Mouse (Mus musculus): ENCODE results near the gene Nsun3. TPM values are rescaled to one million over a fixed set of nuclear protein-coding genes. Genes with fewer than 3 reads are reported as not detected.

Nsun3 gene
- polyA plus RNA-seq, 1 experiment from 2014 or later = 10.5 TPM

DNA sequence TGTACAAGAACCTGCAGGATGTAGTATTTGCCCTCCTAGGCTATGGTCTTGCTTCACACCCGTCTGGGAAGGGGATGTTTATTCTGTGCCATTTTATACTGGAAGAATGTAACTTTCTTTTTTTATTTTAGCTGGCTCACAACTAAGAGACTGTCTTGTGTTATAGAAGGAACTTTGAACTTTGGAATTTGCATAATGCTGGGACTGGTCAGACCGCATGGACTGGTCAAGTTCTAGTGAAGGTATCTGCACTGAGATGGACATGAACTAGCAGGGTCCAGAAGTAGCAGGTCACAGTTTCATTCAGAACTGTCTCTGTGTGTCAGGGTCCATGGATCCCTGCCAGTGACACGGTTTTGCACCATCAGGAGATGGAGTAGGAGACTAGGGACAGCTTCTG is 13.2 kb upstream of the Nsun3 start:
- Histone ChIP-seq H3K36me3 (peaks cover 16% of the 10 kb centered on the region; the same call in 1 of the 2 replicates), H3K4me1 (no peaks in the 10 kb centered on the region), H3K4me3 (no peak overlapping the region), H3K4me2 (replicated peaks) (no peak overlapping the region), H3K9ac (no peak overlapping the region), H3K9me3 (replicated peaks) (no peaks in the 10 kb centered on the region), H3K27me3 (no peaks in the 10 kb centered on the region), H3K27ac (no peak overlapping the region)
- WGBS = 91% methylated on average over 3 of the region's 3 CpGs
- ATAC-seq (ENCODE audit: low FRiP score) = no peak

DNA sequence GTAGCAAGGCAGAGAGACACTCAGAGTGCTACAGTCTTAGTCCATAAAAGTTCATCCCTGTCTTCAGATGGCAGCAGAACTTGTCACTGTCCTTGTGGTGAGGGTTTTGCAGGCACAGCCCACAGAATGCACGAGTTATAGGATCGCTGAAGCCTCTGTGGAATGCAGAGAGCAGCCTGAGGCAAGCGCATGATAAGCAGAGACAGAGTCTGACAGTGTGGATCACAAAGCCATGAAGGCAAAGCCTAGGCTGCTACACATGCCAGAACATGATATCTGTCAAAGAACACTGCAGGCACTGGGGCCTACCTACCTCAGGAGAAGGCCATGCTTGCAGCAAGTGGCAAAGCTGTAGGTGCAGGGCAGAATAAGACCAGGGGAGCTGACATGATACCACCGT is 12.8 kb upstream of the Nsun3 start:
- no peak for ATAC-seq (ENCODE audit: low FRiP score)

DNA sequence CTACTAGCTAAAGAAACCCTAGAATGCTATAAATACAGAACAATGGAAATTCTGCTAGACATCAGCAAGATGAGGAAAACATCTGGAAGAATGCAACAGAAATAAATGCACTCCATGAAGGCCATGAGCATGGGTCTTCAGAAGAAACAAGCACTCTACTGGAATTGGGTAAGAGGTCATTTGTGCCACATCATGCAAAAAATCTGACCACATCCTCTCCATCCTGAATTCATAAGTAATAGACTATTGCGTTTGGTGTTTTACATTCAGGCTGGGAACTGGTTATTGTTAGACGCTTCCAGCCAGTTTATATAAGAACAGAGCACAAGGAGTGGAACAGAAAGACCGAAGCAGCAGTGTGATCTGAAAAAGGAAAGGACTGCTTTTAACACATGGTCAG is 12.2 kb upstream of the Nsun3 start:
- Histone ChIP-seq H3K4me2 (replicated peaks) (no peak overlapping the region), H3K36me3 (peaks cover 12% of the 10 kb centered on the region; the same call in 1 of the 2 replicates), H3K9me3 (replicated peaks) (no peaks in the 10 kb centered on the region), H3K9ac (no peak overlapping the region), H3K4me3 (no peak overlapping the region), H3K4me1 (no peaks in the 10 kb centered on the region), H3K27me3 (no peaks in the 10 kb centered on the region), H3K27ac (no peak overlapping the region)
- WGBS = 94% methylated on average over 3 of the region's 3 CpGs
- no peak for ATAC-seq (ENCODE audit: low FRiP score)

More for the DNA sequence above, 12.8 kb upstream of the Nsun3 start:
- Histone ChIP-seq H3K9ac (no peak overlapping the region), H3K9me3 (replicated peaks) (no peaks in the 10 kb centered on the region), H3K27me3 (no peaks in the 10 kb centered on the region), H3K4me1 (no peaks in the 10 kb centered on the region), H3K27ac (no peak overlapping the region), H3K4me2 (replicated peaks) (no peak overlapping the region), H3K4me3 (no peak overlapping the region), H3K36me3 (peaks cover 12% of the 10 kb centered on the region; the same call in 1 of the 2 replicates)
- 89% methylated on average over 4 of the region's 4 CpGs for WGBS

DNA sequence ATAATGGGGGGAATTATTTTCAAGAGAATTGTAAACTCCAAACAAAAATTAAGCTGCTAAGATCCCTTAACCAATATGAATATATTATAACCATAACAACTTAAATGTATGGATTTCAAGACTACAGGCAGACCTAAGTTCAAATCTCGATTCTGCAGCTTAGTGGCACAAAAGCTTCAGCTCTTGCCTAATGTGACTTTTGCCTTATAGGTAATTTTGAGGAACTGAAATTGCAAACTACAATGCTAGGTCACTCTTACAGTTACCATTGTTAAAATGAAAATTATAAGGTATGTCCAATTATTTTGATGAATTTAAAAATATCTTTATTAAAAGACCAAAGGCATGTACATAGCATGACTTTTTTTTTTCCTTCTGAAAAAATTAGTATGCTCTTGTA is 10.0 kb upstream of the Nsun3 start:
- ATAC-seq (ENCODE audit: low FRiP score) = no peak
- 0 out of 2 replicates have a peak, but pooled peaks cover 7% of the 10 kb centered on the region for H3K36me3 ChIP-seq
- no peak overlapping the region for H3K9ac ChIP-seq
- H3K4me2 ChIP-seq (replicated peaks) = no peak overlapping the region
- 90% methylated on average over 1 of the region's 1 CpGs for whole genome bisulfite sequencing
- H3K27me3 ChIP-seq = no peaks in the 10 kb centered on the region
- no peak overlapping the region for H3K27ac ChIP-seq
- no peaks in the 10 kb centered on the region for H3K4me1 ChIP-seq
- H3K9me3 ChIP-seq (replicated peaks) = no peaks in the 10 kb centered on the region
- no peak overlapping the region for H3K4me3 ChIP-seq

DNA sequence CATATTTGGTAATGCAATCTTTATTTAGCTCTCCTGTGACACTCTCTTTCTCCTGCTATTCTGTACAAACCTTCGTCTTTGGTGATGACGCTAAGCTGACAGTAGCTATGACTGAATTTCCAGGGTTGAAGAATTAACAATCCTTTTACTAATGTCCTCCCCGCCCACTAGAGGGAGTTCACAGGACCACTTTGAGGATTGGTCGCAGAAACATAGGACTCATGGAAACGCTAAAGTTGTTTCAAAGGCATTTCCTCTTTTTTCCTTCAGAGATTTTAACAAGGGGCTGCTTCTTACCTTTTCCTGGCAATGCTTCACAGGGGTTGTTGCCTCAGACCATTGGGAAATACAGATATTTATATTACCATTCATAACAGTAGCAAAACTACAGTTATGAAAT is 4.4 kb downstream of the Nsun3 start:
- Histone ChIP-seq H3K27me3 (no peaks in the 10 kb centered on the region), H3K9ac (no peak overlapping the region), H3K9me3 (replicated peaks) (no peaks in the 10 kb centered on the region), H3K4me3 (no peak overlapping the region), H3K4me1 (peaks cover 14% of the 10 kb centered on the region), H3K36me3 (0 out of 2 replicates have a peak, but pooled peaks cover 3% of the 10 kb centered on the region), H3K27ac (no peak overlapping the region), H3K4me2 (replicated peaks) (no peak overlapping the region)
- WGBS = 71% methylated on average over 5 of the region's 5 CpGs
- no peak for ATAC-seq (ENCODE audit: low FRiP score)

DNA sequence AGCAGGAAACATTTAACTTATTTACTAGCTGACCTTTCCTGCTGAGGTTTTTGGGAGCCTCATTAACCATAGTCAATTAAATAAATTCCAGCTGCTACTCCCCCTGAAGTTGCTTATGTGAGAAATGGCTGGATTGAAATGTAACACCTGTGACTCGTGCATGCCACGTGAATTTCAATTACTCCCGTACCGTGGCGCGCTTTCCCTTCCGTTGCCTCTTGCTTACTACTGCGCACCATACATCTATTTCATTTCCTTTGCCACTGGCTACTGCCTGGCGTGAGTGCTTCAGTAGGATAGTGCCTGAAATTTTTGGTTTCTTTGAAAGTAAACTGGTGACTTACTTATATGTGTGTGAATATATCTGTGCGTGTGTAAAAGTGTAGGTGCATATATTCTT is 8.3 kb downstream of the Nsun3 start:
- Histone ChIP-seq H3K27ac (no peak overlapping the region), H3K9me3 (replicated peaks) (no peaks in the 10 kb centered on the region), H3K4me3 (no peak overlapping the region), H3K4me2 (replicated peaks) (no peak overlapping the region), H3K9ac (no peak overlapping the region), H3K4me1 (no peaks in the 10 kb centered on the region), H3K36me3 (0 out of 2 replicates have a peak, but pooled peaks cover 3% of the 10 kb centered on the region), H3K27me3 (no peaks in the 10 kb centered on the region)
- 0 out of 2 replicates have a peak, but pooled peaks have one; percentile 14 for ATAC-seq (ENCODE audit: low FRiP score)
- WGBS = 67% methylated on average over 10 of the region's 10 CpGs

DNA sequence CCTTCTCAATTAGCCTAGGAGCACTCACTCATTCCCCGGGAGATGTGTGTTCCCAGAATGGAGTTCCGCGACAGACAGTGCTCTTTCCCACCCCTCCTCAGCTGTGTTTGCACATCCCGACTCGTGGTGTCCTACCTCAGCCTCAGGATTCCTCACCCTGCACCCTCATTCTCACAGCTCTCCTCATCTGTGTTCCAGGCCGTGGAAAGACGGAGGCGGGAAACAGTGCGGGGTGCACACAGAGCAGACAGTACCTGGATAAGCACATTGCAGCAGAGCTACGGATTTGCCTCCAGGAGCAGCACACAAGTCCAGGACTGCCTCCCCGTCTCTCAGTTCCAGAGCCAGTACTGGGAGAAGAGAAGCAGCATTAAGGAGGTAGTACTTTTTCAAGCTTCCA is 10.6 kb downstream of the Nsun3 start:
- Histone ChIP-seq H3K4me2 (replicated peaks) (no peak overlapping the region), H3K27me3 (no peaks in the 10 kb centered on the region), H3K27ac (no peak overlapping the region), H3K4me1 (no peaks in the 10 kb centered on the region), H3K9ac (no peak overlapping the region), H3K4me3 (no peak overlapping the region), H3K9me3 (replicated peaks) (no peaks in the 10 kb centered on the region), H3K36me3 (no peaks in the 10 kb centered on the region)
- 82% methylated on average over 11 of the region's 11 CpGs for WGBS
- ATAC-seq (ENCODE audit: low FRiP score) = no peak

DNA sequence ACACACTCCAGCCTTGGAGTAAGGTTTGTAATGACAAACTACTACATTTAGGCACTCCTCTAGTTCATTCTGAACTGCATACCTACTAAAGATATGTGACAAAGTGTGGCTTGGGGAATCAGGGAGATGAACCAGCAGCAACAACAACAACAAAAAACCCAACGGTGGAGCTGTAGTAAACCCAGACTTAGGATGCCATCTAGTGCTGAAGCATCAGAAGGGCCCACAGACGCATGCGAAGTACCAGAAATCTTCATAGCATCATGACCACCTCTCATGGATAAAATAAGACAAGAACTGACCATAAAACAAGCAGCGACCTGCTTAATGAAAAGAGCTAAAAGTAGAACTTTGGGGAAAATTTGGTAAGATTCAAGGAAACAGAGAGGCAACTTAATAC is 13.2 kb downstream of the Nsun3 start:
- ATAC-seq (ENCODE audit: low FRiP score) = no peak
- Histone ChIP-seq H3K4me3 (no peak overlapping the region), H3K36me3 (no peaks in the 10 kb centered on the region), H3K9me3 (replicated peaks) (no peaks in the 10 kb centered on the region), H3K27me3 (no peaks in the 10 kb centered on the region), H3K27ac (no peak overlapping the region), H3K4me2 (replicated peaks) (no peak overlapping the region), H3K4me1 (no peaks in the 10 kb centered on the region), H3K9ac (no peak overlapping the region)
- whole genome bisulfite sequencing = 84% methylated on average over 4 of the region's 4 CpGs

DNA sequence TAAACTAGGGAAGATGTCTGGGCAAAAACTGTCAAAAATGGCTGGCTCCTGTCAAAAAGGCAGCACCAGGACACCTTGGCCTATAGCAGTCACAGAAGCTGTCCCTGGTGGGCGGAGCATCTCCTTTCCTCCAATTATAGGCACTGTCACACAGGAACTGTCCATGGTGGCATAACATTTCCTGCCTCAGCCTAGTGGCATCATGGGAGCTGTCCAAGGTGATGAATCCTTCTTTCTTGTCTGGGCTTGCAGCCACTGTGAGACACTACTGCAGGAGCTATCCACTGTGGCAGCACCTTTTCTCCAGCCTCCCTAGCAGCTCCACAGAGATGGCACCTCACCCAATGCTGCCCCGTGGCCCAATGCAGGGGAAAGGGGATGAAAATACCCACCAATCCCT is 28.3 kb downstream of the Nsun3 start:
- Histone ChIP-seq H3K4me2 (replicated peaks) (no peak overlapping the region), H3K27ac (no peak overlapping the region), H3K9me3 (replicated peaks) (no peaks in the 10 kb centered on the region), H3K27me3 (no peaks in the 10 kb centered on the region), H3K4me1 (no peaks in the 10 kb centered on the region), H3K36me3 (0 out of 2 replicates have a peak, but pooled peaks cover 3% of the 10 kb centered on the region), H3K9ac (no peak overlapping the region), H3K4me3 (no peak overlapping the region)
- WGBS = 98% methylated on average over 2 of the region's 2 CpGs
- ATAC-seq (ENCODE audit: low FRiP score) = no peak; the same call in 1 of the 2 replicates

DNA sequence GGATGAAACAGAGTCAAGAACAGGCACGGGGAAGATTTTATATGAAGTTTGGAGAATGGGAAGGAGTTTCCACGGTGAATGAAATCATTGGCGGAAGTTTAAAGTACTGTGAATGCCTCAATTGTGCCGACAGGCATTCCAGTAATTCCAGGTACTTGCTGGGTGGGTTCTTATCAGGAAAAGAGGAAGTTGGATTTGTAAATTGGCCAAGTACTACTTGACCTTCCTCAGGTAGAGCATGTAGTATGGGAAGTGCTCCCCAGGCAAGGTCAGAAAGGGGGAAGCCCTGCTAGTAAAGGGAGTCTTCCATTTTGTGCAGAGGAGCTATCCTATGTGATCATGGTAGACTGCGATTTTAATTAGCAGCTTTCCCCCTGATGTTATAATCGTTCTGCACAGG is 31.3 kb downstream of the Nsun3 start:
- no peak overlapping the region for H3K27ac ChIP-seq
- H3K4me1 ChIP-seq = no peaks in the 10 kb centered on the region
- 91% methylated on average over 6 of the region's 6 CpGs for WGBS
- no peak overlapping the region for H3K9ac ChIP-seq
- H3K9me3 ChIP-seq (replicated peaks) = no peaks in the 10 kb centered on the region
- no peaks in the 10 kb centered on the region for H3K27me3 ChIP-seq
- no peak overlapping the region for H3K4me3 ChIP-seq
- no peak overlapping the region for H3K4me2 ChIP-seq (replicated peaks)
- H3K36me3 ChIP-seq = 0 out of 2 replicates have a peak, but pooled peaks cover 3% of the 10 kb centered on the region
- no peak for ATAC-seq (ENCODE audit: low FRiP score)

DNA sequence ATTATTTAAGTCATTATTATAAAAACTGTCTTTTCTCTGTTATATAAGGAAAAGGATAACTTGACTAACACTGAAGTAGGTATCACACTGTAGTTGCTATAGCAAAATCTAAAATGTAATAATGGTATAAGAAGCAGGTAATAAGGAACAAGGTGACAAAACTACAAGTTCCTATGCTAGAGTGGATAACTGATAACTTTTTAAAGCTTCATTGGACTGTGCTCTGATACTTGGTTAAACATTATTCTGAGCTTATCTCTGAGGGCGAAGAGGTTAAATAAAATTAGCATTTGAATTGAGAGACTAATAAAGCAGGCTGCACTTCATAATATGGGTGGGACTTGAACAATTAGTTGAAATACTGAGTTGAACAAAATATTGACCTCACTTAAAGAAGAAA is 33.0 kb downstream of the Nsun3 start:
- H3K4me1 ChIP-seq = no peaks in the 10 kb centered on the region
- no peak for ATAC-seq (ENCODE audit: low FRiP score)
- H3K36me3 ChIP-seq = no peaks in the 10 kb centered on the region
- H3K9me3 ChIP-seq (replicated peaks) = no peaks in the 10 kb centered on the region
- no peak overlapping the region for H3K4me3 ChIP-seq
- 84% methylated on average over 1 of the region's 1 CpGs for WGBS
- no peak overlapping the region for H3K9ac ChIP-seq
- no peak overlapping the region for H3K27ac ChIP-seq
- no peaks in the 10 kb centered on the region for H3K27me3 ChIP-seq
- no peak overlapping the region for H3K4me2 ChIP-seq (replicated peaks)

DNA sequence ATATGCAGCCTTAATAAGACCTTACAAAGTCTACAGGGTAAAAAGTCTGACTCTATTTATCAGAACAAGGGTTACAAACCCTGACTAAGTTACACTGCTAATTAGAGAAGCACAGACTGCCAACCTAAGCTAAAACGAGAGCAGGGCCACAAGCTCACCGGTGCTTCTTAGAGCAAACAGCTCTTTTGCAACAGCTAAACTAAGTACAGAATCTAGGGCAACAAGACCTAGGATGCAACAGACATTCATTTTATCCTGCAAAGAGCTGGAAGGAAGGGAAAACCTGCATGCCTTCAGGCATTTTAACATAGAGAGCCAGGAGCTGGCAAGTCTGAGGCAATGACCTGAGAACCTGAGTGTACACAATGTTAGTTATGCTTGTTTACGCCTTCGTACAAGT is 33.5 kb downstream of the Nsun3 start:
- no peak for ATAC-seq (ENCODE audit: low FRiP score)

DNA sequence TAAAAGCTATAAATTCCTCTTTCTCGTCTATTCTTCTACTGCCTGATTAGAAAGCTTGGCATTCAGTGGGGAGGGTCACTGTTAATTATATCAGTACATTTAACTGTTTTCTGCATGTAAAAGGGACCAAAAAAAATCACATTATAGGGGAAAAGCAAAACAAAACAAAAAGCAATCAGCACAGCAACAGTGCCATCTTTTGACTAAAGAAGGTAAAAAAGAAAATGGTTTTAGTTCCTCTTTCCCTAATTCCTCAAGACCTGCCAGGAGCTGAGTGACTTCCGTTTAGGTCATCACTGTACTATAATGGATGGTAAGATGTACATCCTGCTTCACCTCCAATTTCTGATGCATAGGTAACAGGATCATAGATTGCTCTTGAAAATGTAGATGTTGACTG is 40.7 kb downstream of the Nsun3 start:
- Histone ChIP-seq H3K27ac (no peak overlapping the region), H3K9me3 (replicated peaks) (no peaks in the 10 kb centered on the region), H3K36me3 (no peaks in the 10 kb centered on the region), H3K4me3 (no peak overlapping the region), H3K4me1 (no peaks in the 10 kb centered on the region), H3K27me3 (no peaks in the 10 kb centered on the region), H3K4me2 (replicated peaks) (no peak overlapping the region), H3K9ac (no peak overlapping the region)
- WGBS = 87% methylated on average over 2 of the region's 2 CpGs
- no peak for ATAC-seq (ENCODE audit: low FRiP score)

More for the DNA sequence above, 33.5 kb downstream of the Nsun3 start:
- Histone ChIP-seq H3K9me3 (replicated peaks) (no peaks in the 10 kb centered on the region), H3K4me2 (replicated peaks) (no peak overlapping the region), H3K9ac (no peak overlapping the region), H3K27ac (no peak overlapping the region), H3K27me3 (no peaks in the 10 kb centered on the region), H3K36me3 (no peaks in the 10 kb centered on the region), H3K4me1 (no peaks in the 10 kb centered on the region), H3K4me3 (no peak overlapping the region)
- 90% methylated on average over 4 of the region's 4 CpGs for WGBS
